Mouse (Mus musculus): ENCODE results near the gene Tmem63a. TPM values are rescaled to one million over a fixed set of nuclear protein-coding genes. Genes with fewer than 3 reads are reported as not detected.

Tmem63a gene
- polyA plus RNA-seq, 1 experiment from 2014 or later = 1.2 TPM

GRCm38 (mm10) chr1:180919686-180920085 lies 22.5 kb upstream of the Tmem63a start:
- ATAC-seq = no peak
- no peak overlapping the region for H3K9ac ChIP-seq (ENCODE audit: low read depth, low read length)
- 0 out of 2 replicates have a peak, but pooled peaks cover 2% of the 10 kb centered on the region for H3K4me1 ChIP-seq (ENCODE audit: control insufficient read depth, insufficient read depth, low read length)
- no peaks in the 10 kb centered on the region for H3K27me3 ChIP-seq (ENCODE audit: control insufficient read depth, insufficient read depth, low read depth, low read length)
- no peak overlapping the region for H3K27ac ChIP-seq (ENCODE audit: low read length)
- no peak overlapping the region for H3K4me2 ChIP-seq (ENCODE audit: low read length)
- no peak overlapping the region for H3K4me3 ChIP-seq (ENCODE audit: low read depth, low read length)
- 32% methylated on average over 8 of the region's 8 CpGs for WGBS
- no peaks in the 10 kb centered on the region for H3K9me3 ChIP-seq (replicated peaks; ENCODE audit: control insufficient read depth, low read length, poor library complexity, severe bottlenecking)
- H3K36me3 ChIP-seq (ENCODE audit: control insufficient read depth, insufficient read depth, low read length) = no peaks in the 10 kb centered on the region

- H3K27me3 ChIP-seq (ENCODE audit: control insufficient read depth, insufficient read depth, low read depth, low read length) = no peaks in the 10 kb centered on the region
- 81% methylated on average over 6 of the region's 6 CpGs for WGBS
Observed at GRCm38 (mm10) chr1:180922273-180923048, 19.7 kb upstream of the Tmem63a start.

GRCm38 (mm10) chr1:180924737-180925136 lies 17.4 kb upstream of the Tmem63a start:
- Histone ChIP-seq H3K4me2 (ENCODE audit: low read length) (no peak overlapping the region), H3K4me3 (ENCODE audit: low read depth, low read length) (no peak overlapping the region), H3K9ac (ENCODE audit: low read depth, low read length) (no peak overlapping the region), H3K36me3 (ENCODE audit: control insufficient read depth, insufficient read depth, low read length) (no peaks in the 10 kb centered on the region), H3K27me3 (ENCODE audit: control insufficient read depth, insufficient read depth, low read depth, low read length) (no peaks in the 10 kb centered on the region), H3K27ac (ENCODE audit: low read length) (no peak overlapping the region), H3K4me1 (ENCODE audit: control insufficient read depth, insufficient read depth, low read length) (no peaks in the 10 kb centered on the region), H3K9me3 (replicated peaks; ENCODE audit: control insufficient read depth, low read length, poor library complexity, severe bottlenecking) (no peaks in the 10 kb centered on the region)
- WGBS = 40% methylated on average over 2 of the region's 2 CpGs
- ATAC-seq = no peak

More at GRCm38 (mm10) chr1:180922273-180923048, 19.7 kb upstream of the Tmem63a start:
- ATAC-seq = no peak
- no peaks in the 10 kb centered on the region for H3K9me3 ChIP-seq (replicated peaks; ENCODE audit: control insufficient read depth, low read length, poor library complexity, severe bottlenecking)
- H3K9ac ChIP-seq (ENCODE audit: low read depth, low read length) = no peak overlapping the region
- no peaks in the 10 kb centered on the region for H3K36me3 ChIP-seq (ENCODE audit: control insufficient read depth, insufficient read depth, low read length)
- H3K4me1 ChIP-seq (ENCODE audit: control insufficient read depth, insufficient read depth, low read length) = 0 out of 2 replicates have a peak, but pooled peaks cover 2% of the 10 kb centered on the region
- H3K27ac ChIP-seq (ENCODE audit: low read length) = no peak overlapping the region
- no peak overlapping the region for H3K4me3 ChIP-seq (ENCODE audit: low read depth, low read length)
- no peak overlapping the region for H3K4me2 ChIP-seq (ENCODE audit: low read length)

- Histone ChIP-seq H3K27ac (ENCODE audit: low read length) (no peak overlapping the region), H3K4me2 (ENCODE audit: low read length) (no peak overlapping the region), H3K9me3 (replicated peaks; ENCODE audit: control insufficient read depth, low read length, poor library complexity, severe bottlenecking) (no peaks in the 10 kb centered on the region), H3K9ac (ENCODE audit: low read depth, low read length) (no peak overlapping the region), H3K36me3 (ENCODE audit: control insufficient read depth, insufficient read depth, low read length) (no peaks in the 10 kb centered on the region), H3K27me3 (ENCODE audit: control insufficient read depth, insufficient read depth, low read depth, low read length) (no peaks in the 10 kb centered on the region), H3K4me1 (ENCODE audit: control insufficient read depth, insufficient read depth, low read length) (no peaks in the 10 kb centered on the region), H3K4me3 (ENCODE audit: low read depth, low read length) (no peak overlapping the region)
- no peak for ATAC-seq
- WGBS = 78% methylated on average over 4 of the region's 4 CpGs
Observed at GRCm38 (mm10) chr1:180926286-180926685, 15.9 kb upstream of the Tmem63a start.

GRCm38 (mm10) chr1:180929599-180929998 lies 12.5 kb upstream of the Tmem63a start:
- H3K4me2 ChIP-seq (ENCODE audit: low read length) = no peak overlapping the region
- no peaks in the 10 kb centered on the region for H3K4me1 ChIP-seq (ENCODE audit: control insufficient read depth, insufficient read depth, low read length)
- WGBS = 60% methylated on average over 2 of the region's 2 CpGs
- no peaks in the 10 kb centered on the region for H3K9me3 ChIP-seq (replicated peaks; ENCODE audit: control insufficient read depth, low read length, poor library complexity, severe bottlenecking)
- H3K27me3 ChIP-seq (ENCODE audit: control insufficient read depth, insufficient read depth, low read depth, low read length) = peaks cover 9% of the 10 kb centered on the region; the same call in 1 of the 2 replicates
- H3K4me3 ChIP-seq (ENCODE audit: low read depth, low read length) = no peak overlapping the region
- no peak overlapping the region; the same call in 1 of the 2 replicates for H3K27ac ChIP-seq (ENCODE audit: low read length)
- H3K36me3 ChIP-seq (ENCODE audit: control insufficient read depth, insufficient read depth, low read length) = no peaks in the 10 kb centered on the region
- H3K9ac ChIP-seq (ENCODE audit: low read depth, low read length) = no peak overlapping the region
- ATAC-seq = no peak

- 65% methylated on average over 3 of the region's 3 CpGs for WGBS
Observed at GRCm38 (mm10) chr1:180931106-180931505, 11.0 kb upstream of the Tmem63a start.

GRCm38 (mm10) chr1:180933659-180934058 lies 8.5 kb upstream of the Tmem63a start:
- Histone ChIP-seq H3K36me3 (ENCODE audit: control insufficient read depth, insufficient read depth, low read length) (no peaks in the 10 kb centered on the region), H3K4me3 (ENCODE audit: low read depth, low read length) (no peak overlapping the region), H3K4me2 (ENCODE audit: low read length) (no peak overlapping the region), H3K9ac (ENCODE audit: low read depth, low read length) (no peak overlapping the region), H3K4me1 (ENCODE audit: control insufficient read depth, insufficient read depth, low read length) (no peaks in the 10 kb centered on the region), H3K27ac (ENCODE audit: low read length) (no peak overlapping the region), H3K27me3 (ENCODE audit: control insufficient read depth, insufficient read depth, low read depth, low read length) (peaks cover 27% of the 10 kb centered on the region), H3K9me3 (replicated peaks; ENCODE audit: control insufficient read depth, low read length, poor library complexity, severe bottlenecking) (no peaks in the 10 kb centered on the region)
- WGBS = 9% methylated on average over 6 of the region's 6 CpGs
- no peak for ATAC-seq

More at GRCm38 (mm10) chr1:180931106-180931505, 11.0 kb upstream of the Tmem63a start:
- Histone ChIP-seq H3K4me3 (ENCODE audit: low read depth, low read length) (no peak overlapping the region), H3K9me3 (replicated peaks; ENCODE audit: control insufficient read depth, low read length, poor library complexity, severe bottlenecking) (no peaks in the 10 kb centered on the region), H3K4me1 (ENCODE audit: control insufficient read depth, insufficient read depth, low read length) (no peaks in the 10 kb centered on the region), H3K36me3 (ENCODE audit: control insufficient read depth, insufficient read depth, low read length) (no peaks in the 10 kb centered on the region), H3K9ac (ENCODE audit: low read depth, low read length) (no peak overlapping the region), H3K4me2 (ENCODE audit: low read length) (no peak overlapping the region), H3K27ac (ENCODE audit: low read length) (no peak overlapping the region), H3K27me3 (ENCODE audit: control insufficient read depth, insufficient read depth, low read depth, low read length) (peaks cover 20% of the 10 kb centered on the region)
- ATAC-seq = no peak

GRCm38 (mm10) chr1:180934467-180935419 lies 7.4 kb upstream of the Tmem63a start, which contains the start of gene Lefty1:
TSS of gene Lefty1 (plus strand) at chr1:180935022.
- H3K27ac ChIP-seq (ENCODE audit: low read length) = no peak within 1 kb of the TSS
- no peaks in the 10 kb centered on the region for H3K9me3 ChIP-seq (replicated peaks; ENCODE audit: control insufficient read depth, low read length, poor library complexity, severe bottlenecking)
- H3K4me1 ChIP-seq (ENCODE audit: control insufficient read depth, insufficient read depth, low read length) = no peaks in the 10 kb centered on the region
- no peak within 1 kb of the TSS for H3K4me3 ChIP-seq (ENCODE audit: low read depth, low read length)
- no peaks in the 10 kb centered on the region for H3K36me3 ChIP-seq (ENCODE audit: control insufficient read depth, insufficient read depth, low read length)
- no peak within 1 kb of the TSS for H3K9ac ChIP-seq (ENCODE audit: low read depth, low read length)
- WGBS = 13% methylated on average over 21 of the region's 21 CpGs
- H3K27me3 ChIP-seq (ENCODE audit: control insufficient read depth, insufficient read depth, low read depth, low read length) = peaks cover 27% of the 10 kb centered on the region
- ATAC-seq = no peak
- H3K4me2 ChIP-seq (ENCODE audit: low read length) = no peak within 1 kb of the TSS
